Mouse (Mus musculus) neural tube, embryonic 15.5 days (tissue): ENCODE data around the gene Ifna5. TPM values are rescaled to one million over a fixed set of nuclear protein-coding genes. Genes with fewer than 3 reads are reported as not detected.

ENCODE experiments used
- ATAC-seq: fragments of 200-750 bp; cut with Nextera tagmentation; 2 replicates; pipeline ENCODE4 v1.8.0; 2017; ENCODE audit warnings: mild to moderate bottlenecking, moderate TSS enrichment, moderate library complexity; ENCODE audit not compliant: low FRiP score
- H3K27ac ChIP-seq: fragments of 300-500 bp; sonication (generic); replicated peaks from 2 replicates; pipeline ENCODE4 v1.5.1; 2015; ENCODE audit warnings: mild to moderate bottlenecking, inconsistent platforms
- H3K27me3 ChIP-seq: fragments of 300-500 bp; sonication (generic); replicated peaks from 2 replicates; pipeline ENCODE4 v1.6.1; 2015; ENCODE audit warnings: inconsistent platforms
- H3K36me3 ChIP-seq: fragments of 300-500 bp; sonication (generic); 2 replicates; pipeline ENCODE4 v1.6.1; 2015; ENCODE audit warnings: inconsistent platforms
- H3K4me1 ChIP-seq: fragments of 300-500 bp; sonication (generic); 2 replicates; pipeline ENCODE4 v1.6.1; 2015; ENCODE audit warnings: inconsistent platforms
- H3K4me2 ChIP-seq: fragments of 300-500 bp; sonication (generic); 2 replicates; pipeline ENCODE4 v1.6.1; 2015; ENCODE audit warnings: inconsistent platforms, mild to moderate bottlenecking, moderate library complexity
- H3K4me3 ChIP-seq: fragments of 300-500 bp; sonication (generic); replicated peaks from 2 replicates; pipeline ENCODE4 v1.5.1; 2015; ENCODE audit warnings: mild to moderate bottlenecking, inconsistent platforms
- H3K9ac ChIP-seq: fragments of 300-500 bp; sonication (generic); replicated peaks from 2 replicates; pipeline ENCODE4 v1.6.1; 2015; ENCODE audit warnings: mild to moderate bottlenecking, inconsistent platforms
- H3K9me3 ChIP-seq: fragments of 300-500 bp; sonication (generic); replicated peaks from 2 replicates; pipeline ENCODE4 v1.6.1; 2016; ENCODE audit warnings: inconsistent platforms
- WGBS: fragments of 180-500 bp; shearing (Covaris S2); methylation state at CpG from one replicate; pipeline ENCODE4 v1.1.7; 2015; ENCODE audit warnings: mixed read lengths; 5-methylcytosine and 5-hydroxymethylcytosine counted together
- polyA plus RNA-seq: library from polyadenylated mRNA; unstranded; fragments of >200 nt; fragmentation: Nextera tagmentation; extraction: Ambion mirVana; gene quantifications from 2 replicates; pipeline ENCODE4 v1.2.1, GENCODE M21; 2015

Ifna5 gene
- polyA plus RNA-seq, 1 experiment from 2014 or later = not detected

GRCm38 (mm10) chr4:88867366-88867925, 32.1 kb downstream of the Ifna5 start:
- peaks cover 10% of the 10 kb centered on the region; the same call in 1 of the 2 replicates for H3K27me3 ChIP-seq
- H3K27ac ChIP-seq = no peak overlapping the region
- no peaks in the 10 kb centered on the region for H3K36me3 ChIP-seq
- no peaks in the 10 kb centered on the region for H3K9me3 ChIP-seq
- H3K9ac ChIP-seq = peak overlapping the region; percentile 50; the same call in 1 of the 2 replicates
- peak; percentile 86 for ATAC-seq
- H3K4me1 ChIP-seq = peaks cover 9% of the 10 kb centered on the region
- H3K4me2 ChIP-seq = peak overlapping the region; percentile 99
- H3K4me3 ChIP-seq = peak overlapping the region; percentile 51
- WGBS = 2% methylated on average over 8 of the region's 8 CpGs

GRCm38 (mm10) chr4:88867926-88868911, 32.9 kb downstream of the Ifna5 start:
- Histone ChIP-seq H3K27ac (no peak overlapping the region), H3K9ac (peak overlapping the region; percentile 50), H3K4me3 (peak overlapping the region; percentile 51), H3K4me2 (peak overlapping the region; percentile 99), H3K36me3 (no peaks in the 10 kb centered on the region), H3K27me3 (peaks cover 10% of the 10 kb centered on the region; the same call in 1 of the 2 replicates), H3K4me1 (peaks cover 9% of the 10 kb centered on the region), H3K9me3 (no peaks in the 10 kb centered on the region)
- peak; percentile 76 for ATAC-seq
- WGBS = 7% methylated on average over 31 of the region's 31 CpGs

- H3K27ac ChIP-seq = no peak overlapping the region
- ATAC-seq = no peak
Observed at GRCm38 (mm10) chr4:88872691-88873090, 37.4 kb downstream of the Ifna5 start.

DNA sequence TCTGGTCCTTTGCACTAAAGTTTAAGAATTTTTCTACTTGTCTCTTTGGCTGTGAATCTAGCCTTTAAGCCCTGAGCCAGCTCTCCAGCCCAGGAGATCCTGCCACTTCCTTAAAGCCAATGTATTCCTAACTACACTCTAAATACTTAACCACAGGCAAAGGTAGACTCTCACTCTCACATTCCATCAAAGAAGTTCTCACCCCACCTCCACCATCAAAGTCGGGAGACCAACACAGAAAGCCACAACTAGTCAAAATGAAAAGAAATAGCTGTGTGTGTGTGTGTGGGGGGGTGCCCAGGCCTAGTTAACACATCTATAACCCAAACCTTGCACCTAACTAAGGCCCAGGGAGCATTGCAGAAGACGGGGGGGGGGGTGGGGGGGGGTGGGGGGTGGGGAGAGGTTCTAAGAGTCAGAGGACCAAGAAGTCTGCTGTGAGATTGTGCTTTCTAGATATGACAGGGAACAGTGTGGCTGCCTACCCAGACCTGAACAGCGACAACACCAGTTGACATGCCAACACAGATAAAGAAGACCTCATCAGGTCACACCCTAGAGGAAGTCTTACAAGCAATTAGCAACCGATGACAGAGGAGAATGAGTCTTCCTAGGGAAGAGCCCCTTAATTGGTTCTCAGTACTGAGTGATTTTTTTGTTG, 40.2 kb downstream of the Ifna5 start:
- Histone ChIP-seq H3K4me2 (no peak overlapping the region), H3K27ac (no peak overlapping the region), H3K36me3 (no peaks in the 10 kb centered on the region), H3K4me1 (no peaks in the 10 kb centered on the region), H3K27me3 (no peaks in the 10 kb centered on the region), H3K9me3 (no peaks in the 10 kb centered on the region), H3K4me3 (no peak overlapping the region), H3K9ac (no peak overlapping the region)
- WGBS = 71% methylated on average over 4 of the region's 4 CpGs
- ATAC-seq = no peak

More at GRCm38 (mm10) chr4:88872691-88873090, 37.4 kb downstream of the Ifna5 start:
- H3K4me1 ChIP-seq = peaks cover 9% of the 10 kb centered on the region
- no peak overlapping the region for H3K4me3 ChIP-seq
- H3K27me3 ChIP-seq = no peaks in the 10 kb centered on the region
- H3K9me3 ChIP-seq = no peaks in the 10 kb centered on the region
- H3K4me2 ChIP-seq = no peak overlapping the region
- no peaks in the 10 kb centered on the region for H3K36me3 ChIP-seq
- WGBS = 0% methylated on average over 2 of the region's 2 CpGs
- H3K9ac ChIP-seq = no peak overlapping the region

- ATAC-seq = no peak
- H3K9me3 ChIP-seq = no peaks in the 10 kb centered on the region
- no peak overlapping the region for H3K4me3 ChIP-seq
- no peaks in the 10 kb centered on the region for H3K4me1 ChIP-seq
- no peaks in the 10 kb centered on the region for H3K36me3 ChIP-seq
- 87% methylated on average over 4 of the region's 4 CpGs for WGBS
- no peak overlapping the region for H3K27ac ChIP-seq
- H3K4me2 ChIP-seq = no peak overlapping the region
- no peaks in the 10 kb centered on the region for H3K27me3 ChIP-seq
- H3K9ac ChIP-seq = no peak overlapping the region
Observed at GRCm38 (mm10) chr4:88876520-88876919, 41.2 kb downstream of the Ifna5 start.

DNA sequence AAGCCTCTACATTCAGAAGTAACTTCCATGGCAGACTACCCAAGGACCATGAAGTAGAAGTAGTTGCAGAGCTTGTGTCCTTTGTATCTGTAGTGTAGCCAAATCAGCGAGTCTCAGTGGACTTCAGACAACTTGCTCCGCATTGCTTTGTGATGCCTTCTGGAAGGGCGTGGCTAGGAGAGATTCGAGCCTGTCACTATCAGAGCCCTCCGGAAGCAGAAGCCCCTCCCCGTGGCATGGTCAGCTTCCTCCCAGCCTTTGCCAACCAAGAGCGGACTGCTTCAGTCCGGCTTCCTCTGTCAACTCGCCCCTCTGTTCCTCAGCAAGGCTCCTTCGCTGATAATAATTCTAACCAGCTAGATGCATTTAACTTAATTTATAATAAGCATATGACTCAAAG, 42.9 kb downstream of the Ifna5 start:
- no peaks in the 10 kb centered on the region for H3K27me3 ChIP-seq
- H3K36me3 ChIP-seq = no peaks in the 10 kb centered on the region
- WGBS = 50% methylated on average over 10 of the region's 10 CpGs

GRCm38 (mm10) chr4:88878772-88879171, 43.4 kb downstream of the Ifna5 start:
- H3K9me3 ChIP-seq = no peaks in the 10 kb centered on the region
- H3K4me2 ChIP-seq = no peak overlapping the region
- no peak overlapping the region for H3K27ac ChIP-seq
- no peaks in the 10 kb centered on the region for H3K4me1 ChIP-seq
- H3K9ac ChIP-seq = no peak overlapping the region
- no peak overlapping the region for H3K4me3 ChIP-seq
- H3K36me3 ChIP-seq = no peaks in the 10 kb centered on the region
- WGBS = 77% methylated on average over 4 of the region's 4 CpGs
- no peak for ATAC-seq
- no peaks in the 10 kb centered on the region for H3K27me3 ChIP-seq

More for the DNA sequence above, 42.9 kb downstream of the Ifna5 start:
- Histone ChIP-seq H3K9ac (no peak overlapping the region), H3K9me3 (no peaks in the 10 kb centered on the region), H3K4me3 (no peak overlapping the region), H3K4me2 (no peak overlapping the region), H3K4me1 (no peaks in the 10 kb centered on the region), H3K27ac (no peak overlapping the region)
- no peak for ATAC-seq

DNA sequence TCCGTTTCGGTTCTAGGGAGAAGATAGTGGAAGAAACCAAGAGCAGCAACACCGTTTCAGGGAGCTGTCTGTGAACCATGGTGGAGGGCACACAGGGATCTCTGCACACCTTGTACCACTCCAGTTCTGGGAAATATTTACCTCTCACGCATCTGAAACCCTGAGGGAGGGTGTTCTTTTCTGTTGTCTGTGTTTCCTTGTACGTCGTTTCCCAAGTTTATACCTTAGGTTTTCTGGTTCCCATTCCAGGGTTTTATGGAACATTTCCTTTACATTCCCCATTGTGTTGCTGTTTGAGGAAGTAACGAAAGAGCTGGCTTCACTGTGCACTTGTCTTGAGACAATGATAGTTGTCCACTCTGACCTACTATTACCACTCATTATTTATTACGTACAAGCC, 44.8 kb downstream of the Ifna5 start, which contains the start of gene Ifne:
Gene Ifne, minus strand, starts transcription at position 101 of the 400 bp plus-strand sequence.
- Histone ChIP-seq H3K9me3 (no peaks in the 10 kb centered on the region), H3K4me1 (no peaks in the 10 kb centered on the region), H3K4me3 (no peak within 1 kb of the TSS), H3K9ac (no peak within 1 kb of the TSS), H3K4me2 (no peak within 1 kb of the TSS), H3K27ac (no peak within 1 kb of the TSS), H3K36me3 (no peaks in the 10 kb centered on the region), H3K27me3 (no peaks in the 10 kb centered on the region)
- 77% methylated on average over 8 of the region's 8 CpGs for WGBS
- ATAC-seq = no peak

Other genes with a start within 250 kb of the Ifna5 start
- gene Ifna9, start 243.1 kb upstream of the Ifna5 start, polyA plus RNA-seq = not detected in 2 replicates
- gene Ifna12, start 232.1 kb upstream of the Ifna5 start, polyA plus RNA-seq = not detected in 2 replicates
- not detected in 2 replicates for gene C87499, start 201.1 kb upstream of the Ifna5 start, polyA plus RNA-seq
- not detected in 2 replicates for gene Ifna13, start 191.1 kb upstream of the Ifna5 start, polyA plus RNA-seq
- gene Ifna16, start 158.6 kb upstream of the Ifna5 start, polyA plus RNA-seq = not detected in 2 replicates
- not detected in 2 replicates for gene Ifna2, start 151.6 kb upstream of the Ifna5 start, polyA plus RNA-seq
- not detected in 2 replicates for gene Ifnab, start 144.2 kb upstream of the Ifna5 start, polyA plus RNA-seq
- gene Gm26566, start 113.7 kb upstream of the Ifna5 start, polyA plus RNA-seq = 1.0 and 1.4 TPM in 2 replicates
- 95.7 and 97.8 TPM in 2 replicates for gene Klhl9, start 113.1 kb upstream of the Ifna5 start, polyA plus RNA-seq
- gene Gm13271, start 80.7 kb upstream of the Ifna5 start, polyA plus RNA-seq = not detected in 2 replicates
- gene Gm13283, start 75.4 kb upstream of the Ifna5 start, polyA plus RNA-seq = 0.18 TPM in 1 of 2 replicates, not detected in the other
- gene Gm13290, start 61.7 kb upstream of the Ifna5 start, polyA plus RNA-seq = not detected in 2 replicates
- gene Gm13289, start 58.6 kb upstream of the Ifna5 start, polyA plus RNA-seq = not detected in 2 replicates
- gene Gm13272, start 55.7 kb upstream of the Ifna5 start, polyA plus RNA-seq = not detected in 2 replicates
- gene Ifnz, start 53.4 kb upstream of the Ifna5 start, polyA plus RNA-seq = not detected in 2 replicates
- gene Gm13276, start 49.8 kb upstream of the Ifna5 start, polyA plus RNA-seq = not detected in 2 replicates
- not detected in 2 replicates for gene Gm13277, start 46.9 kb upstream of the Ifna5 start, polyA plus RNA-seq
- gene Gm13278, start 44.0 kb upstream of the Ifna5 start, polyA plus RNA-seq = not detected in 2 replicates
- not detected in 2 replicates for gene Gm13275, start 41.0 kb upstream of the Ifna5 start, polyA plus RNA-seq
- gene Gm13279, start 38.1 kb upstream of the Ifna5 start, polyA plus RNA-seq = not detected in 2 replicates
- 0.38 TPM in 1 of 2 replicates, not detected in the other for gene Gm13285, start 35.9 kb upstream of the Ifna5 start, polyA plus RNA-seq
- gene Gm13287, start 32.3 kb upstream of the Ifna5 start, polyA plus RNA-seq = not detected in 2 replicates
- gene Gm13288, start 30.0 kb upstream of the Ifna5 start, polyA plus RNA-seq = not detected in 2 replicates
- gene Ifna7, start 19.3 kb upstream of the Ifna5 start, polyA plus RNA-seq = not detected in 2 replicates
- not detected in 2 replicates for gene Ifna11, start 15.6 kb upstream of the Ifna5 start, polyA plus RNA-seq
- gene Ifna6, start 8.1 kb upstream of the Ifna5 start, polyA plus RNA-seq = not detected in 2 replicates
- gene Ifna4, start 6.3 kb downstream of the Ifna5 start, polyA plus RNA-seq = not detected in 2 replicates
- gene Ifna1, start 14.6 kb downstream of the Ifna5 start, polyA plus RNA-seq = not detected in 2 replicates
- gene Ifne, start 44.7 kb downstream of the Ifna5 start, polyA plus RNA-seq = not detected in 2 replicates